Mouse (Mus musculus): ENCODE measurements around the gene Herc2. TPM values are rescaled to one million over a fixed set of nuclear protein-coding genes. Genes with fewer than 3 reads are reported as not detected.

The Herc2 gene
- total and polyA plus RNA-seq, 3 experiments, result 4.0 to 51.5 (median 39.1) TPM

DNA sequence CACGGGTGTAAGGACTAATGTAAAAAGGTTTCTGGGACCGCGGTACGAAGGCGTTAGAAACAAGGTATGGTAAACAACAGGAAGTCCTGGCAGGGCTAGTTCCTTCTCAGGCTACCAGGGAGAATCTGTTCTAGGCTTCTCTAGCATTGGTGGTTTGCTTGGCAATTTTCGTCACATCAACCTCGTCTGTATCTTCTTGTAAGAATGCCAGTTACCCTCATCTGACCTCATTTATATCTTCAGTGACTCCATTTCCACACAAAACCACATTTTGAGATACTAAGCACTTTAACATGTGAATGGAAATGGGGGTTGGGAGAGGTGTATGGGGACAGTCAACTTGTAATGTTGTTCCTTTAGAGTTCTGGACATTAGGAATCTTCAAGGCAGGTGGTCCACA is 98.9 kb downstream of the Herc2 start:
- Histone ChIP-seq H3K36me3 (replicated peaks) (peaks cover 85% of the 10 kb centered on the region), H3K27me3 (ENCODE audit: insufficient read depth, low read length) (no peaks in the 10 kb centered on the region), H3K9me3 (replicated peaks) (no peaks in the 10 kb centered on the region), H3K4me3 (ENCODE audit: low read depth, low read length) (no peak overlapping the region), H3K4me1 (ENCODE audit: insufficient read depth, low read depth, low read length) (peaks cover 5% of the 10 kb centered on the region; the same call in 1 of the 2 replicates)
- ATAC-seq (ENCODE audit: extremely low read depth, insufficient number of reproducible peaks, low FRiP score, poor library complexity, severe bottlenecking) (no peak), DNase-seq (ENCODE audit: low spot score) (no peak)
- TF ChIP-seq GATA2 (IDR thresholded peaks at IDR 0.05; ENCODE audit: borderline replicate concordance, low read depth, low read length) (no peak), POLR2AphosphoS5 (IDR thresholded peaks at IDR 0.05; ENCODE audit: insufficient replicate concordance, low read depth, low read length) (no peak), GATA1 (IDR thresholded peaks at IDR 0.05; ENCODE audit: borderline replicate concordance, low read length) (no peak), CTCF (IDR thresholded peaks at IDR 0.05; ENCODE audit: low read depth, low read length) (no peak), TAL1 (conservative IDR thresholded peaks at IDR 0.05; ENCODE audit: low read depth, low read length) (no peak)

DNA sequence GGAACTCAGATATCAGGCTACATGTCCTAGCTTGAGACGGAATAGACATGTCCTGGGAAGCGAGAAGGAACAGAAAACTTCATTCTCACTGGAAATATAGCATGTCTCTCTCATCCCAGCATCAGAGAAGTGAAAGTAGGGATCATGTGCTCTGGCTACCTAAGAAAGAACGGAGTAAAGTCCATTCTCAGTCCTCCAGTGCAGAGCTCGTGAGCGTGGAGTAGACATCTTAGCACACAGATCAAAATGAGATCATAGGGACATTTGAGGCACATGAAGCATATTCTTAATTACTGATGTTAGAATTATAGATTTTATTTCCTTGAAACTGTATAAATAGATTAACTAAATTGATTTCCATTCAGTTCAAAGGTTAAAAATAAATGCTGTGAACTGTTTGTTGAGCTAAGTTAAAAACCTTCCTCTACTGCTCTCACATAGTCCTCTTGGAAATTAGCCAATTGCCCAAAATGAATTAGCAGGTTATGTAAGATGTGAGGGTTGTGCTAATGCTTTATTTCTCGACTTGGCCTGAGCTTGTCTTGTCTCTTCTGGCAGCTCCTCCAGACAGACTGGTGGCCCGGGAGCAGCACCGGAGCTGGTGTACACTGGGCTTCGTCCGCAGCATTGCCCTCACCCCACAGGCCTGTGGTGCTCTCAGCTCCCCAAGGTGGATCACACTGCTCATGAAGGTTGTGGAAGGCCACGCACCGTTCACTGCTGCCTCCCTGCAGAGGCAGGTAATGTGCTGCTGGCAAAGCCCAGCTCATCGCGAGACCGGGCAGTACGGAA is 102.1 kb downstream of the Herc2 start:
- H3K4me3 ChIP-seq (ENCODE audit: low read depth, low read length), result no peak overlapping the region
- no peak for DNase-seq (ENCODE audit: low spot score)
- no peak for TF ChIP-seq GATA1 (IDR thresholded peaks at IDR 0.05; ENCODE audit: borderline replicate concordance, low read length)
- no peak for TF ChIP-seq CTCF (IDR thresholded peaks at IDR 0.05; ENCODE audit: low read depth, low read length)
- no peak for TF ChIP-seq POLR2AphosphoS5 (IDR thresholded peaks at IDR 0.05; ENCODE audit: insufficient replicate concordance, low read depth, low read length)
- TF ChIP-seq TAL1 (conservative IDR thresholded peaks at IDR 0.05; ENCODE audit: low read depth, low read length), result no peak
- TF ChIP-seq GATA2 (IDR thresholded peaks at IDR 0.05; ENCODE audit: borderline replicate concordance, low read depth, low read length), result no peak
- no peak for ATAC-seq (ENCODE audit: extremely low read depth, insufficient number of reproducible peaks, low FRiP score, poor library complexity, severe bottlenecking)
- no peaks in the 10 kb centered on the region for H3K9me3 ChIP-seq (replicated peaks)
- peaks cover 85% of the 10 kb centered on the region for H3K36me3 ChIP-seq (replicated peaks)
- H3K4me1 ChIP-seq (ENCODE audit: insufficient read depth, low read depth, low read length), result no peaks in the 10 kb centered on the region
- no peaks in the 10 kb centered on the region for H3K27me3 ChIP-seq (ENCODE audit: insufficient read depth, low read length)

DNA sequence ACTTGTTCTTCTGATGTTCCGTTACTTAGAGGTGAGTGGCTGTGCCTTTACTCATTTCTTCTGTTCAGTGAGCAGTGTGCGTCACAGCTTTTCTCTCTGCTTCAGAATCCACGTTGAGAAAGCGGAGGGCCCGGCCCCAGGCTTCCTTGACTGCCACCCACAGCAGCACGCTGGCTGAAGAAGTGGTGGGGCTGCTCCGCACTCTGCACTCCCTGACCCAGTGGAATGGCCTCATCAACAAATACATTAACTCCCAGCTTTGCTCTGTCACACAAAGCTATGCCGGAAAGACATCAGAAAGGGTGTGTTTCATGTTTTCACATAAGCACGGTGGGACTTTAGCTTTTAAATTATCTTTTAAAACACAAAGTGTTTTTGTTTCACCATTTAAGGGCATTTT is 103.2 kb downstream of the Herc2 start:
- Histone ChIP-seq H3K4me1 (ENCODE audit: insufficient read depth, low read depth, low read length) (no peaks in the 10 kb centered on the region), H3K36me3 (replicated peaks) (peaks cover 85% of the 10 kb centered on the region), H3K4me3 (ENCODE audit: low read depth, low read length) (no peak overlapping the region), H3K27me3 (ENCODE audit: insufficient read depth, low read length) (no peaks in the 10 kb centered on the region), H3K9me3 (replicated peaks) (no peaks in the 10 kb centered on the region)
- no peak for ATAC-seq (ENCODE audit: extremely low read depth, insufficient number of reproducible peaks, low FRiP score, poor library complexity, severe bottlenecking)
- TF ChIP-seq GATA2 (IDR thresholded peaks at IDR 0.05; ENCODE audit: borderline replicate concordance, low read depth, low read length) (no peak), POLR2AphosphoS5 (IDR thresholded peaks at IDR 0.05; ENCODE audit: insufficient replicate concordance, low read depth, low read length) (no peak), GATA1 (IDR thresholded peaks at IDR 0.05; ENCODE audit: borderline replicate concordance, low read length) (no peak), TAL1 (conservative IDR thresholded peaks at IDR 0.05; ENCODE audit: low read depth, low read length) (no peak), CTCF (IDR thresholded peaks at IDR 0.05; ENCODE audit: low read depth, low read length) (no peak)
- no peak for DNase-seq (ENCODE audit: low spot score)

DNA sequence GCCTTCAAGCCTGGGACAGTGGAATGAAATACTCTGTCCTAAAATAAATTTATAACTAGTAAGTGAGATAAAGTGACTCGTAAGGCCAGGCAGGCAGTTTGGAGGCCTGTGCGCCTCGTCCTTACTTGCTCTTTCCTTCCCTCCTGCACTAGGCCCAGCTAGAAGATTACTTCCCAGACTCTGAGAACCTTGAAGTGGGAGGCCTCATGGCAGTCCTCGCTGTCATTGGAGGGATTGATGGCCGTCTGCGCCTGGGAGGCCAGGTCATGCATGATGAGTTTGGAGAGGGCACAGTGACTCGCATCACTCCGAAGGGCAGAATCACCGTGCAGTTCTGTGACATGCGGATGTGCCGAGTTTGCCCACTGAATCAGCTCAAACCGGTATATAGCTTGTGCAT is 103.6 kb downstream of the Herc2 start:
- Histone ChIP-seq H3K27me3 (ENCODE audit: insufficient read depth, low read length) (no peaks in the 10 kb centered on the region), H3K9me3 (replicated peaks) (no peaks in the 10 kb centered on the region), H3K4me3 (ENCODE audit: low read depth, low read length) (no peak overlapping the region), H3K4me1 (ENCODE audit: insufficient read depth, low read depth, low read length) (no peaks in the 10 kb centered on the region), H3K36me3 (replicated peaks) (peaks cover 85% of the 10 kb centered on the region)
- no peak for DNase-seq (ENCODE audit: low spot score)
- no peak for ATAC-seq (ENCODE audit: extremely low read depth, insufficient number of reproducible peaks, low FRiP score, poor library complexity, severe bottlenecking)
- TF ChIP-seq TAL1 (conservative IDR thresholded peaks at IDR 0.05; ENCODE audit: low read depth, low read length) (no peak), GATA2 (IDR thresholded peaks at IDR 0.05; ENCODE audit: borderline replicate concordance, low read depth, low read length) (no peak), GATA1 (IDR thresholded peaks at IDR 0.05; ENCODE audit: borderline replicate concordance, low read length) (no peak), CTCF (IDR thresholded peaks at IDR 0.05; ENCODE audit: low read depth, low read length) (no peak), POLR2AphosphoS5 (IDR thresholded peaks at IDR 0.05; ENCODE audit: insufficient replicate concordance, low read depth, low read length) (no peak)

DNA sequence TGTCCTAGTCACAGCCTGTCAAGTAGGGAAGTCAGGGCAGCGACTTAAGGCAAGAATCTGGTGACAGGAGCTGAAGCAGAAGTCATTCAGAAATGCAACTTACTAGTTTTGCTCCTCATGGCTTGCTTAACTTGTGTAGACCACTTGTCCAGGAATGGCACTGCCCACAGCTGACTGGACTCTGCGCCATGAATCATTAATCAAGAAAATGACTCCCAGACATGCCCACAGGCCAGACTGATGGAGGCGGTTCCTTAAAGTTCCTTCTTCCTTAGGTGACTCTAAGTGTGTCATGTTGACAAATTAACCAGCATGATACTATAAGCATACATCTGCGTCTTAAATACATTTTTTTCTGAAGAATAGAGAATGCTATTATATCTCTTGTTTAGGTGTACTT is 113.3 kb downstream of the Herc2 start:
- no peaks in the 10 kb centered on the region for H3K9me3 ChIP-seq (replicated peaks)
- ATAC-seq (ENCODE audit: extremely low read depth, insufficient number of reproducible peaks, low FRiP score, poor library complexity, severe bottlenecking), result no peak
- no peak for DNase-seq (ENCODE audit: low spot score)
- no peaks in the 10 kb centered on the region for H3K4me1 ChIP-seq (ENCODE audit: insufficient read depth, low read depth, low read length)
- peaks cover 47% of the 10 kb centered on the region for H3K36me3 ChIP-seq (replicated peaks)
- TF ChIP-seq GATA2 (IDR thresholded peaks at IDR 0.05; ENCODE audit: borderline replicate concordance, low read depth, low read length) (no peak), GATA1 (IDR thresholded peaks at IDR 0.05; ENCODE audit: borderline replicate concordance, low read length) (no peak), POLR2AphosphoS5 (IDR thresholded peaks at IDR 0.05; ENCODE audit: insufficient replicate concordance, low read depth, low read length) (no peak), TAL1 (conservative IDR thresholded peaks at IDR 0.05; ENCODE audit: low read depth, low read length) (no peak), CTCF (IDR thresholded peaks at IDR 0.05; ENCODE audit: low read depth, low read length) (no peak)
- no peak overlapping the region for H3K4me3 ChIP-seq (ENCODE audit: low read depth, low read length)
- H3K27me3 ChIP-seq (ENCODE audit: insufficient read depth, low read length), result no peaks in the 10 kb centered on the region

DNA sequence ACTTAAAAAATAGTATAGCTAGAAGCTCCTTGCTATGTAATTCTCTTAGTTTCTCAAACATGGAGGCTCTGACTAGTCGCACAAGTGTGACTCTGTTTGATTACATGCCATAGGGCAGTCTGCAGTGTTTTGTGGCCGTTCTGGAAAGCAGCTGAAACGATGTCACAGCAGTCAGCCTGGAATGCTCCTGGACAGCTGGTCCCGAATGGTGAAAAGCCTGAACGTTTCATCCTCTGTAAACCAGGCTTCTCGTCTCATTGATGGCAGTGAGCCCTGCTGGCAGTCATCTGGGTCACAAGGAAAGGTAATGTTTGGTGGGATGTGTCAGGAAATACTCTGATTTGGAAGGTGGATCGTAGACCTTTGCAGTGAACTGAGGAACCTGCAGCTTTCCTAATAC is 118.7 kb downstream of the Herc2 start:
- Histone ChIP-seq H3K36me3 (replicated peaks) (peaks cover 50% of the 10 kb centered on the region), H3K27me3 (ENCODE audit: insufficient read depth, low read length) (no peaks in the 10 kb centered on the region), H3K4me3 (ENCODE audit: low read depth, low read length) (no peak overlapping the region), H3K9me3 (replicated peaks) (no peaks in the 10 kb centered on the region), H3K4me1 (ENCODE audit: insufficient read depth, low read depth, low read length) (no peaks in the 10 kb centered on the region)
- no peak for DNase-seq (ENCODE audit: low spot score)
- TF ChIP-seq CTCF (IDR thresholded peaks at IDR 0.05; ENCODE audit: low read depth, low read length), result no peak
- no peak for TF ChIP-seq POLR2AphosphoS5 (IDR thresholded peaks at IDR 0.05; ENCODE audit: insufficient replicate concordance, low read depth, low read length)
- TF ChIP-seq GATA1 (IDR thresholded peaks at IDR 0.05; ENCODE audit: borderline replicate concordance, low read length), result no peak
- no peak for TF ChIP-seq TAL1 (conservative IDR thresholded peaks at IDR 0.05; ENCODE audit: low read depth, low read length)
- no peak for TF ChIP-seq GATA2 (IDR thresholded peaks at IDR 0.05; ENCODE audit: borderline replicate concordance, low read depth, low read length)
- ATAC-seq (ENCODE audit: extremely low read depth, insufficient number of reproducible peaks, low FRiP score, poor library complexity, severe bottlenecking), result no peak
